ENCODE assay signal across 24 mouse cellular contexts in genomic region chr17:78608716-78609115, GRCm38 (mm10).
DNase-seq lines count a peak whose midpoint lies in the region; ATAC-seq and TF ChIP-seq lines count a peak whose summit lies in the region.
"Had no signal": no experiment of that assay in that cellular context is flagged by ENCODE, and none has a peak within 500 bp of the region (broad histone marks: within the 10 kb centered on the region; RNA-seq: fewer than 3 reads in every experiment).

No protein-coding gene starts in this region.

- no peaks in the 10 kb centered on the region for H3K9me3 ChIP-seq in heart, embryonic 10.5 days
- no peaks in the 10 kb centered on the region for H3K9me3 ChIP-seq in midbrain, embryonic 11.5 days (ENCODE audit: control insufficient read depth, low read length)
- no peaks in the 10 kb centered on the region for H3K9me3 ChIP-seq in midbrain, embryonic 13.5 days
- peaks cover 4% of the 10 kb centered on the region for H3K9me3 ChIP-seq in E14TG2a.4 (ENCODE audit: low read length)
- H3K9me3 ChIP-seq in intestine, embryonic 16.5 days (ENCODE audit: control insufficient read depth, low read length), result no peaks in the 10 kb centered on the region
- H3K9me3 ChIP-seq: forebrain, embryonic 10.5 days; forebrain, embryonic 13.5 days; heart, embryonic 13.5 days had no signal

- H3K9ac ChIP-seq in midbrain, embryonic 11.5 days (ENCODE audit: low read length), result no peak overlapping the region
- H3K9ac ChIP-seq in midbrain, embryonic 13.5 days (replicated peaks), result no peak overlapping the region
- H3K9ac ChIP-seq in intestine, embryonic 16.5 days (ENCODE audit: low read depth, low read length), result no peak overlapping the region
- H3K9ac ChIP-seq: forebrain, embryonic 13.5 days; heart, embryonic 13.5 days; hindbrain, embryonic 14.5 days had no signal

- H3K27me3 ChIP-seq in heart, embryonic 10.5 days (ENCODE audit: insufficient read depth, poor library complexity, severe bottlenecking), result no peaks in the 10 kb centered on the region
- H3K27me3 ChIP-seq in midbrain, embryonic 11.5 days (ENCODE audit: control insufficient read depth, insufficient read depth, low read length), result no peaks in the 10 kb centered on the region
- H3K27me3 ChIP-seq in midbrain, embryonic 13.5 days, result no peaks in the 10 kb centered on the region
- no peaks in the 10 kb centered on the region for H3K27me3 ChIP-seq in E14TG2a.4 (ENCODE audit: insufficient read depth, low read length)
- no peaks in the 10 kb centered on the region for H3K27me3 ChIP-seq in intestine, embryonic 16.5 days (replicated peaks; ENCODE audit: control insufficient read depth, insufficient read depth, low read length)
- H3K27me3 ChIP-seq: CH12.LX; forebrain, embryonic 13.5 days; heart, embryonic 13.5 days had no signal

- H3K36me3 ChIP-seq in heart, embryonic 10.5 days, result no peaks in the 10 kb centered on the region
- H3K36me3 ChIP-seq in midbrain, embryonic 11.5 days (ENCODE audit: control insufficient read depth, insufficient read depth, low read length), result no peaks in the 10 kb centered on the region
- no peaks in the 10 kb centered on the region for H3K36me3 ChIP-seq in midbrain, embryonic 13.5 days
- H3K36me3 ChIP-seq in E14TG2a.4 (ENCODE audit: insufficient read depth, low read length), result no peaks in the 10 kb centered on the region
- H3K36me3 ChIP-seq in intestine, embryonic 16.5 days (ENCODE audit: control insufficient read depth, insufficient read depth, low read length), result no peaks in the 10 kb centered on the region
- H3K36me3 ChIP-seq: forebrain, embryonic 10.5 days; heart, embryonic 13.5 days had no signal

- no peak overlapping the region for H3K4me3 ChIP-seq in heart, embryonic 10.5 days
- H3K4me3 ChIP-seq in midbrain, embryonic 11.5 days (ENCODE audit: low read depth, low read length), result no peak overlapping the region
- H3K4me3 ChIP-seq in midbrain, embryonic 13.5 days (replicated peaks), result no peak overlapping the region
- 0 out of 2 replicates have a peak overlapping the region, but pooled peaks have one; percentile 7 for H3K4me3 ChIP-seq in E14TG2a.4 (replicated peaks; ENCODE audit: low read length)
- H3K4me3 ChIP-seq in intestine, embryonic 16.5 days (ENCODE audit: low read length), result no peak overlapping the region
- H3K4me3 ChIP-seq: forebrain, embryonic 10.5 days; forebrain, embryonic 13.5 days; heart, embryonic 13.5 days had no signal

- H3K27ac ChIP-seq in heart, embryonic 10.5 days, result no peak overlapping the region
- no peak overlapping the region for H3K27ac ChIP-seq in midbrain, embryonic 11.5 days (ENCODE audit: low read depth, low read length)
- no peak overlapping the region for H3K27ac ChIP-seq in midbrain, embryonic 13.5 days
- no peak overlapping the region for H3K27ac ChIP-seq in intestine, embryonic 16.5 days (ENCODE audit: low read length)
- H3K27ac ChIP-seq: forebrain, embryonic 10.5 days; forebrain, embryonic 13.5 days; heart, embryonic 13.5 days; hindbrain, embryonic 14.5 days had no signal

- H3K4me1 ChIP-seq in heart, embryonic 10.5 days, result 0 out of 2 replicates have a peak, but pooled peaks cover 4% of the 10 kb centered on the region
- H3K4me1 ChIP-seq in midbrain, embryonic 11.5 days (ENCODE audit: control insufficient read depth, insufficient read depth, low read length), result no peaks in the 10 kb centered on the region
- H3K4me1 ChIP-seq in midbrain, embryonic 13.5 days (replicated peaks), result no peaks in the 10 kb centered on the region
- H3K4me1 ChIP-seq in E14TG2a.4 (replicated peaks; ENCODE audit: low read depth, low read length), result peaks cover 10% of the 10 kb centered on the region
- H3K4me1 ChIP-seq in intestine, embryonic 16.5 days (ENCODE audit: control insufficient read depth, insufficient read depth, low read length), result 0 out of 2 replicates have a peak, but pooled peaks cover 5% of the 10 kb centered on the region
- H3K4me1 ChIP-seq: forebrain, embryonic 10.5 days; heart, embryonic 13.5 days had no signal

- WGBS in heart, embryonic 10.5 days, result 78% methylated on average over 8 of the region's 8 CpGs
- 92% methylated on average over 8 of the region's 8 CpGs for WGBS in midbrain, embryonic 11.5 days
- 84% methylated on average over 8 of the region's 8 CpGs for WGBS in midbrain, embryonic 13.5 days
- WGBS in intestine, embryonic 16.5 days, result 75% methylated on average over 8 of the region's 8 CpGs

- no peak overlapping the region for H3K4me2 ChIP-seq in midbrain, embryonic 11.5 days
- H3K4me2 ChIP-seq in midbrain, embryonic 13.5 days (replicated peaks), result no peak overlapping the region
- H3K4me2 ChIP-seq in intestine, embryonic 16.5 days (ENCODE audit: low read depth, low read length), result no peak overlapping the region
- H3K4me2 ChIP-seq: forebrain, embryonic 13.5 days; heart, embryonic 13.5 days; hindbrain, embryonic 14.5 days had no signal

- no peak for ATAC-seq in midbrain, embryonic 11.5 days (ENCODE audit: low FRiP score)
- ATAC-seq in midbrain, embryonic 13.5 days, result no peak
- ATAC-seq in intestine, embryonic 16.5 days, result peak; percentile 20
- ATAC-seq: activated CD4-positive, CD25-positive, alpha-beta regulatory T cell, adult 4 months; forebrain, embryonic 13.5 days; forebrain, embryonic 16.5 days had no signal

- DNase-seq in heart, embryonic 10.5 days (ENCODE audit: low spot score), result peak; percentile 52
- DNase-seq in heart, postnatal 4 days, result no peak
- peak; percentile 75 for DNase-seq in midbrain, embryonic 11.5 days (ENCODE audit: low spot score, missing footprints)
- DNase-seq in cerebellum, adult 8-10 months, result no peak
- no peak for DNase-seq in layer of hippocampus, adult 18-20 months (ENCODE audit: low spot score in 2 of 2)
- DNase-seq: adrenal gland, adult 8-10 months; adrenal gland, postnatal 25 days; B cell, adult 2 months; cerebellum, adult 11-12 months; cerebellum, adult 9-10 months; cerebellum, postnatal 14 days; gastrocnemius, postnatal 10 days; gastrocnemius, postnatal 36 days; heart, postnatal 14 days had no signal

- TF ChIP-seq CTCF in E14TG2a.4 (conservative IDR thresholded peaks at IDR 0.05; ENCODE audit: low read length), result no peak

Comparison
In these comparisons a context has a peak if more than half of its experiments do, and no peak if none do; other contexts are left out.
1. DNase-seq: peak in heart, embryonic 10.5 days (single experiment) and midbrain, embryonic 11.5 days (single experiment); none in heart, postnatal 4 days (single experiment), cerebellum, adult 8-10 months (single experiment) and layer of hippocampus, adult 18-20 months (0 of 2).